Mouse (Mus musculus) limb, embryonic 13.5 days (tissue): ENCODE results near the gene Pjvk. TPM values are rescaled to one million over a fixed set of nuclear protein-coding genes. Genes with fewer than 3 reads are reported as not detected.

ENCODE experiments used
- ATAC-seq: fragments of 200-750 bp; cut with Nextera tagmentation; 2 replicates; pipeline ENCODE4 v1.8.0; 2017; ENCODE audit warnings: low read depth, moderate number of reproducible peaks, moderate TSS enrichment; ENCODE audit not compliant: low FRiP score
- H3K27ac ChIP-seq: fragments of 300-500 bp; sonication (generic); 2 replicates; pipeline ENCODE4 v1.5.1; 2015; ENCODE audit warnings: inconsistent platforms, mild to moderate bottlenecking, moderate library complexity
- H3K27me3 ChIP-seq: fragments of 300-500 bp; sonication (generic); 2 replicates; pipeline ENCODE4 v1.6.1; 2015; ENCODE audit warnings: mild to moderate bottlenecking, inconsistent platforms
- H3K36me3 ChIP-seq: fragments of 300-500 bp; sonication (generic); 2 replicates; pipeline ENCODE4 v1.6.1; 2015; ENCODE audit warnings: inconsistent platforms, mild to moderate bottlenecking, moderate library complexity
- H3K4me1 ChIP-seq: fragments of 300-500 bp; sonication (generic); 2 replicates; pipeline ENCODE4 v1.6.1; 2015; ENCODE audit warnings: inconsistent platforms
- H3K4me2 ChIP-seq: fragments of 300-500 bp; sonication (generic); replicated peaks from 2 replicates; pipeline ENCODE4 v1.6.1; 2015; ENCODE audit warnings: inconsistent platforms, mild to moderate bottlenecking, moderate library complexity
- H3K4me3 ChIP-seq: fragments of 300-500 bp; sonication (generic); 2 replicates; pipeline ENCODE4 v1.5.1; 2015; ENCODE audit warnings: moderate library complexity, mild to moderate bottlenecking, inconsistent platforms
- H3K9ac ChIP-seq: fragments of 300-500 bp; sonication (generic); 2 replicates; pipeline ENCODE4 v1.6.1; 2015; ENCODE audit warnings: mild to moderate bottlenecking, inconsistent platforms
- H3K9me3 ChIP-seq: fragments of 300-500 bp; sonication (generic); 2 replicates; pipeline ENCODE4 v1.6.1; 2016; ENCODE audit warnings: inconsistent platforms
- WGBS: fragments of 180-500 bp; shearing (Covaris S2); methylation state at CpG from one replicate; pipeline ENCODE4 v1.1.7; 2015; 5-methylcytosine and 5-hydroxymethylcytosine counted together
- polyA plus RNA-seq: library from polyadenylated mRNA; unstranded; fragments of >200 nt; fragmentation: Nextera tagmentation; extraction: Ambion mirVana; gene quantifications from 2 replicates; pipeline ENCODE4 v1.2.1, GENCODE M21; 2015

The Pjvk gene
- polyA plus RNA-seq, 1 experiment from 2014 or later = 0.59 TPM

GRCm38 (mm10) chr2:76672134-76672745, 24.0 kb downstream of the Pjvk start:
- H3K4me1 ChIP-seq = peaks cover 29% of the 10 kb centered on the region
- ATAC-seq = no peak
- H3K27me3 ChIP-seq = no peaks in the 10 kb centered on the region
- no peaks in the 10 kb centered on the region for H3K9me3 ChIP-seq
- peak overlapping the region; percentile 75 for H3K9ac ChIP-seq
- 26% methylated on average over 9 of the region's 9 CpGs for WGBS
- peak overlapping the region; percentile 51 for H3K4me3 ChIP-seq
- H3K4me2 ChIP-seq = peak overlapping the region; percentile 68
- peak overlapping the region; percentile 88 for H3K27ac ChIP-seq
- H3K36me3 ChIP-seq = peaks cover 5% of the 10 kb centered on the region; the same call in 1 of the 2 replicates

- H3K4me3 ChIP-seq = peak within 1 kb of the TSS; percentile 51
- peak within 1 kb of the TSS; percentile 68 for H3K4me2 ChIP-seq
- peaks cover 32% of the 10 kb centered on the region for H3K4me1 ChIP-seq
- ATAC-seq = peak; percentile 92
- H3K36me3 ChIP-seq = peaks cover 5% of the 10 kb centered on the region; the same call in 1 of the 2 replicates
- under 1% methylated on average over 17 of the region's 17 CpGs for WGBS
- H3K27me3 ChIP-seq = no peaks in the 10 kb centered on the region
- H3K9ac ChIP-seq = peak within 1 kb of the TSS; percentile 75
- no peaks in the 10 kb centered on the region for H3K9me3 ChIP-seq
- H3K27ac ChIP-seq = peak within 1 kb of the TSS; percentile 88
These were observed 24.7 kb downstream of the Pjvk start, which contains the start of gene Fkbp7 for GRCm38 (mm10) chr2:76672966-76673392. Gene Fkbp7 (minus strand): TSS chr2:76673116.

GRCm38 (mm10) chr2:76673472-76674081, 25.3 kb downstream of the Pjvk start:
- Histone ChIP-seq H3K36me3 (peaks cover 8% of the 10 kb centered on the region; the same call in 1 of the 2 replicates), H3K4me1 (peaks cover 32% of the 10 kb centered on the region), H3K9me3 (no peaks in the 10 kb centered on the region), H3K27ac (0 out of 2 replicates have a peak overlapping the region, but pooled peaks have one; percentile 88), H3K27me3 (no peaks in the 10 kb centered on the region), H3K4me3 (peak overlapping the region; percentile 51), H3K9ac (no peak overlapping the region), H3K4me2 (peak overlapping the region; percentile 68)
- 48% methylated on average over 7 of the region's 7 CpGs for WGBS
- ATAC-seq = no peak

- WGBS = 6% methylated on average over 38 of the region's 52 CpGs
- H3K9ac ChIP-seq = peak within 1 kb of the TSS; percentile 89
- peak; percentile 79 for ATAC-seq
- peak within 1 kb of the TSS; percentile 94 for H3K4me3 ChIP-seq
- peaks cover 32% of the 10 kb centered on the region for H3K4me1 ChIP-seq
- H3K9me3 ChIP-seq = no peaks in the 10 kb centered on the region
- H3K27me3 ChIP-seq = no peaks in the 10 kb centered on the region
- H3K36me3 ChIP-seq = peaks cover 10% of the 10 kb centered on the region; the same call in 1 of the 2 replicates
- H3K27ac ChIP-seq = peak within 1 kb of the TSS; percentile 87
- H3K4me2 ChIP-seq = peak within 1 kb of the TSS; percentile 72
These were observed 26.6 kb downstream of the Pjvk start, which contains the start of gene Plekha3 for GRCm38 (mm10) chr2:76674725-76675427. Gene Plekha3 (plus strand): TSS chr2:76675281.

- H3K27ac ChIP-seq = peak overlapping the region; percentile 87
- H3K27me3 ChIP-seq = no peaks in the 10 kb centered on the region
- ATAC-seq = peak; percentile 38
- peak overlapping the region; percentile 72 for H3K4me2 ChIP-seq
- peaks cover 32% of the 10 kb centered on the region for H3K4me1 ChIP-seq
- H3K36me3 ChIP-seq = peaks cover 15% of the 10 kb centered on the region
- H3K4me3 ChIP-seq = peak overlapping the region; percentile 94
- under 1% methylated on average over 41 of the region's 44 CpGs for WGBS
- peak overlapping the region; percentile 89 for H3K9ac ChIP-seq
- H3K9me3 ChIP-seq = no peaks in the 10 kb centered on the region
These were observed 27.2 kb downstream of the Pjvk start for GRCm38 (mm10) chr2:76675451-76675850.

GRCm38 (mm10) chr2:76675949-76676348, 27.7 kb downstream of the Pjvk start:
- Histone ChIP-seq H3K27ac (no peak overlapping the region), H3K36me3 (peaks cover 20% of the 10 kb centered on the region), H3K9me3 (no peaks in the 10 kb centered on the region), H3K4me2 (peak overlapping the region; percentile 72), H3K27me3 (no peaks in the 10 kb centered on the region), H3K4me3 (peak overlapping the region; percentile 94), H3K9ac (peak overlapping the region; percentile 89), H3K4me1 (peaks cover 32% of the 10 kb centered on the region)
- no peak for ATAC-seq
- 7% methylated on average over 4 of the region's 4 CpGs for WGBS

GRCm38 (mm10) chr2:76676401-76677226, 28.3 kb downstream of the Pjvk start:
- WGBS = 46% methylated on average over 13 of the region's 13 CpGs
- ATAC-seq = no peak
- peak overlapping the region; percentile 94 for H3K4me3 ChIP-seq
- no peaks in the 10 kb centered on the region for H3K9me3 ChIP-seq
- peak overlapping the region; percentile 72 for H3K4me2 ChIP-seq
- no peak overlapping the region for H3K27ac ChIP-seq
- H3K9ac ChIP-seq = peak overlapping the region; percentile 89
- H3K27me3 ChIP-seq = no peaks in the 10 kb centered on the region
- peaks cover 25% of the 10 kb centered on the region for H3K36me3 ChIP-seq
- H3K4me1 ChIP-seq = peaks cover 26% of the 10 kb centered on the region

GRCm38 (mm10) chr2:76682301-76682700, 34.0 kb downstream of the Pjvk start:
- Histone ChIP-seq H3K27me3 (no peaks in the 10 kb centered on the region), H3K27ac (no peak overlapping the region), H3K9ac (no peak overlapping the region), H3K4me1 (0 out of 2 replicates have a peak, but pooled peaks cover 3% of the 10 kb centered on the region), H3K36me3 (peaks cover 79% of the 10 kb centered on the region), H3K4me3 (no peak overlapping the region), H3K9me3 (no peaks in the 10 kb centered on the region), H3K4me2 (no peak overlapping the region)
- no peak for ATAC-seq
- WGBS = 84% methylated on average over 8 of the region's 8 CpGs

- Histone ChIP-seq H3K4me1 (no peaks in the 10 kb centered on the region), H3K9ac (no peak overlapping the region), H3K27me3 (no peaks in the 10 kb centered on the region), H3K36me3 (peaks cover 88% of the 10 kb centered on the region), H3K4me3 (no peak overlapping the region), H3K9me3 (no peaks in the 10 kb centered on the region), H3K27ac (no peak overlapping the region), H3K4me2 (no peak overlapping the region)
- no peak for ATAC-seq
- WGBS = 93% methylated on average over 3 of the region's 3 CpGs
These were observed 38.7 kb downstream of the Pjvk start for GRCm38 (mm10) chr2:76686986-76687385.

- Histone ChIP-seq H3K27ac (no peak overlapping the region), H3K36me3 (peaks cover 88% of the 10 kb centered on the region), H3K9ac (no peak overlapping the region), H3K4me3 (no peak overlapping the region), H3K4me1 (no peaks in the 10 kb centered on the region), H3K4me2 (no peak overlapping the region), H3K9me3 (no peaks in the 10 kb centered on the region), H3K27me3 (no peaks in the 10 kb centered on the region)
- WGBS = 77% methylated on average over 3 of the region's 3 CpGs
- ATAC-seq = no peak
These were observed 39.3 kb downstream of the Pjvk start for GRCm38 (mm10) chr2:76687608-76688007.

- Histone ChIP-seq H3K4me1 (no peaks in the 10 kb centered on the region), H3K36me3 (peaks cover 88% of the 10 kb centered on the region), H3K27me3 (no peaks in the 10 kb centered on the region), H3K4me2 (no peak overlapping the region), H3K9me3 (no peaks in the 10 kb centered on the region), H3K27ac (no peak overlapping the region), H3K9ac (no peak overlapping the region), H3K4me3 (no peak overlapping the region)
- 66% methylated on average over 7 of the region's 7 CpGs for WGBS
- ATAC-seq = no peak
These were observed 39.9 kb downstream of the Pjvk start for GRCm38 (mm10) chr2:76688162-76688561.
